Mouse (Mus musculus) forebrain, postnatal 0 days (tissue): Measurements from ENCODE around the gene Entpd6. TPM values are rescaled to one million over a fixed set of nuclear protein-coding genes. Genes with fewer than 3 reads are reported as not detected.

ENCODE experiments used
- ATAC-seq: fragments of 200-750 bp; cut with Nextera tagmentation; 2 replicates; pipeline ENCODE4 v1.8.0; 2017; ENCODE audit warnings: mild to moderate bottlenecking, moderate library complexity
- DNase-seq: peaks from one replicate; pipeline ENCODE4 v3.0.0-alpha.2; 2015
- H3K27ac ChIP-seq: fragments of 300-500 bp; sonication (generic); 2 replicates; pipeline ENCODE4 v1.5.1; 2014; ENCODE audit warnings: low read depth, mild to moderate bottlenecking, antibody characterized with exemption, low read length, moderate library complexity, mixed read lengths
- H3K27me3 ChIP-seq: fragments of 300-500 bp; sonication (generic); 2 replicates; pipeline ENCODE4 v1.6.1; 2014; ENCODE audit warnings: mild to moderate bottlenecking, low read length, mixed read lengths; ENCODE audit not compliant: insufficient read depth
- H3K36me3 ChIP-seq: fragments of 300-500 bp; sonication (generic); 2 replicates; pipeline ENCODE4 v1.6.1; 2014; ENCODE audit warnings: mild to moderate bottlenecking, moderate library complexity; ENCODE audit not compliant: insufficient read depth
- H3K4me1 ChIP-seq: fragments of 300-500 bp; sonication (generic); 2 replicates; pipeline ENCODE4 v1.6.1; 2014; ENCODE audit warnings: antibody characterized with exemption; ENCODE audit not compliant: insufficient read depth
- H3K4me2 ChIP-seq: fragments of 300-500 bp; sonication (generic); 2 replicates; pipeline ENCODE4 v1.6.1; 2014; ENCODE audit warnings: low read depth, mild to moderate bottlenecking, moderate library complexity
- H3K4me3 ChIP-seq: fragments of 300-500 bp; sonication (generic); 2 replicates; pipeline ENCODE4 v1.5.1; 2014; ENCODE audit warnings: low read depth, low read length, mixed read lengths
- H3K9ac ChIP-seq: fragments of 300-500 bp; sonication (generic); 2 replicates; pipeline ENCODE4 v1.6.1; 2014; ENCODE audit warnings: mild to moderate bottlenecking
- H3K9me3 ChIP-seq: fragments of 300-500 bp; sonication (generic); 2 replicates; pipeline ENCODE4 v1.6.1; 2016; ENCODE audit warnings: low read length
- CTCF ChIP-seq: sonication (generic); IDR thresholded peaks from 2 replicates; pipeline ENCODE4 v1.5.1; 2016; ENCODE audit warnings: antibody characterized with exemption, control low read depth, low read depth
- WGBS: fragments of 180-500 bp; shearing (Covaris S2); extraction: QIAGEN DNeasy Blood & Tissue Kit; methylation state at CpG from one replicate; pipeline ENCODE4 v1.1.7; 2014; 5-methylcytosine and 5-hydroxymethylcytosine counted together
- polyA plus RNA-seq: library from polyadenylated mRNA; unstranded; fragments of >200 nt; fragmentation: Nextera tagmentation; extraction: Ambion mirVana; gene quantifications from 2 replicates; pipeline ENCODE4 v1.2.1, GENCODE M21; 2015
- total RNA-seq: library from RNA; depleted of rRNA; stranded (reverse); fragments of >200 nt; gene quantifications from 2 replicates; pipeline ENCODE4 v1.2.3, GENCODE M21; 2014

The Entpd6 gene
- total and polyA plus RNA-seq, 2 experiments from 2014 or later: 76.0 to 93.6 TPM

- 30% methylated on average over 1 of the region's 1 CpGs for WGBS
- Histone ChIP-seq H3K27ac (no peak overlapping the region), H3K27me3 (no peaks in the 10 kb centered on the region), H3K4me2 (no peak overlapping the region), H3K4me1 (no peaks in the 10 kb centered on the region), H3K9me3 (no peaks in the 10 kb centered on the region), H3K4me3 (no peak overlapping the region), H3K9ac (no peak overlapping the region), H3K36me3 (peaks cover 49% of the 10 kb centered on the region)
- ATAC-seq (peak; percentile 23), DNase-seq (no peak)
- TF ChIP-seq CTCF: no peak
Observed at GRCm38 (mm10) chr2:150770747-150771146, 21.9 kb downstream of the Entpd6 start.

- Histone ChIP-seq H3K4me3 (no peak overlapping the region), H3K9me3 (no peaks in the 10 kb centered on the region), H3K27ac (no peak overlapping the region), H3K4me1 (no peaks in the 10 kb centered on the region), H3K27me3 (no peaks in the 10 kb centered on the region), H3K9ac (no peak overlapping the region), H3K36me3 (peaks cover 48% of the 10 kb centered on the region), H3K4me2 (no peak overlapping the region)
- no peak for DNase-seq
- no peak for ATAC-seq
- no peak for TF ChIP-seq CTCF
- 52% methylated on average over 6 of the region's 6 CpGs for WGBS
Observed at GRCm38 (mm10) chr2:150771169-150771568, 22.3 kb downstream of the Entpd6 start.

- DNase-seq: no peak
- Histone ChIP-seq H3K9me3 (no peaks in the 10 kb centered on the region), H3K4me1 (no peaks in the 10 kb centered on the region), H3K4me3 (no peak overlapping the region), H3K27me3 (no peaks in the 10 kb centered on the region), H3K4me2 (no peak overlapping the region), H3K36me3 (peaks cover 40% of the 10 kb centered on the region), H3K9ac (no peak overlapping the region), H3K27ac (no peak overlapping the region)
- no peak for TF ChIP-seq CTCF
- ATAC-seq: no peak
- 88% methylated on average over 8 of the region's 8 CpGs for WGBS
Observed at GRCm38 (mm10) chr2:150771996-150772395, 23.2 kb downstream of the Entpd6 start.

DNA sequence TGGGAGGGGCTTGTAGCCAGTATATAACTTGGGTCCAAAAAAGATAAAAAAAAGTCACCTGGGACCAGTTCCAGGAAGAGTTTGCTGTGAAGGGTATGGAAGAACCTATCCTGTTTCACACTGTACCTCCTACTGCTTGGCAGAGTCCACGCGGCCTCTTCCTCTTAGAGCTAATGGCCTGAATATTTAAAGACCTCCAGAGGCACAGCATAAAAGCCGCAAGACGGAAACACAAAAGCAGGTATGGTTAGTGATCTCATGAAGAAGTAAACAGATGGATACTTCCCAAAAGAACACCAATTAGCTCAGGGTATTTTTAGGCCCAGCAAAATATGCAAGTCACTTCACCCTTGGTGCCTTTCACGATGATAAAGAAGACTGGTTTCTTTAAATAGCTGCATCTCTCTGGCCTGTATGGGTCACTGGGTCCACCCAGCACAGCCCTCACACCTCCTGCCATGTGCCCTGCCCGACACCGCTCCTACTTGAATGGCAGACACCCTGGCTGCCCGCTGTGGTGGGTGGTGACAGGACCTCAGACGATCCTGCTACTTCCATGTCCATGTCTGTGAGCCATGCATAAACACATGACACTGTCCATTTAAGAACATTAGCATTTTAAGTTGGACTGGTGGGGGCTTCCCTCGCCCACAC lies 23.8 kb downstream of the Entpd6 start:
- H3K4me2 ChIP-seq: no peak overlapping the region
- H3K36me3 ChIP-seq: peaks cover 34% of the 10 kb centered on the region
- H3K9me3 ChIP-seq: no peaks in the 10 kb centered on the region
- TF ChIP-seq CTCF: no peak
- DNase-seq (no peak), ATAC-seq (no peak)
- no peak overlapping the region for H3K4me3 ChIP-seq
- no peaks in the 10 kb centered on the region for H3K27me3 ChIP-seq
- no peak overlapping the region for H3K27ac ChIP-seq
- H3K9ac ChIP-seq: no peak overlapping the region
- H3K4me1 ChIP-seq: no peaks in the 10 kb centered on the region
- 44% methylated on average over 10 of the region's 10 CpGs for WGBS

- Histone ChIP-seq H3K4me2 (no peak overlapping the region), H3K4me3 (no peak overlapping the region), H3K27me3 (no peaks in the 10 kb centered on the region), H3K4me1 (peaks cover 4% of the 10 kb centered on the region), H3K27ac (no peak overlapping the region), H3K9me3 (no peaks in the 10 kb centered on the region), H3K9ac (no peak overlapping the region), H3K36me3 (no peaks in the 10 kb centered on the region)
- ATAC-seq (no peak), DNase-seq (no peak)
- TF ChIP-seq CTCF: no peak
- whole genome bisulfite sequencing: 79% methylated on average over 2 of the region's 2 CpGs
Observed at GRCm38 (mm10) chr2:150782801-150783200, 34.0 kb downstream of the Entpd6 start.

GRCm38 (mm10) chr2:150786251-150787180 lies 37.7 kb downstream of the Entpd6 start, which contains the start of gene Pygb:
Gene Pygb, plus strand, starts transcription at chr2:150786735.
- TF ChIP-seq CTCF: peak; percentile 5
- no peaks in the 10 kb centered on the region; the same call in 1 of the 2 replicates for H3K36me3 ChIP-seq
- peak within 1 kb of the TSS; percentile 79 for H3K27ac ChIP-seq
- peak within 1 kb of the TSS; percentile 88 for H3K4me3 ChIP-seq
- peak within 1 kb of the TSS; percentile 83 for H3K4me2 ChIP-seq
- ATAC-seq: peak; percentile 98
- peak within 1 kb of the TSS; percentile 70 for H3K9ac ChIP-seq
- no peaks in the 10 kb centered on the region for H3K9me3 ChIP-seq
- WGBS: 3% methylated on average over 58 of the region's 58 CpGs
- H3K27me3 ChIP-seq: no peaks in the 10 kb centered on the region
- peak; percentile 94 for DNase-seq
- peaks cover 12% of the 10 kb centered on the region for H3K4me1 ChIP-seq
